Mouse (Mus musculus): Measurements from ENCODE around the gene Sema3b. TPM values are rescaled to one million over a fixed set of nuclear protein-coding genes. Genes with fewer than 3 reads are reported as not detected.

Sema3b gene
- total RNA-seq (2022): 1 to 10 TPM; 5.0 to 7.7 (median 6.2) TPM

DNA sequence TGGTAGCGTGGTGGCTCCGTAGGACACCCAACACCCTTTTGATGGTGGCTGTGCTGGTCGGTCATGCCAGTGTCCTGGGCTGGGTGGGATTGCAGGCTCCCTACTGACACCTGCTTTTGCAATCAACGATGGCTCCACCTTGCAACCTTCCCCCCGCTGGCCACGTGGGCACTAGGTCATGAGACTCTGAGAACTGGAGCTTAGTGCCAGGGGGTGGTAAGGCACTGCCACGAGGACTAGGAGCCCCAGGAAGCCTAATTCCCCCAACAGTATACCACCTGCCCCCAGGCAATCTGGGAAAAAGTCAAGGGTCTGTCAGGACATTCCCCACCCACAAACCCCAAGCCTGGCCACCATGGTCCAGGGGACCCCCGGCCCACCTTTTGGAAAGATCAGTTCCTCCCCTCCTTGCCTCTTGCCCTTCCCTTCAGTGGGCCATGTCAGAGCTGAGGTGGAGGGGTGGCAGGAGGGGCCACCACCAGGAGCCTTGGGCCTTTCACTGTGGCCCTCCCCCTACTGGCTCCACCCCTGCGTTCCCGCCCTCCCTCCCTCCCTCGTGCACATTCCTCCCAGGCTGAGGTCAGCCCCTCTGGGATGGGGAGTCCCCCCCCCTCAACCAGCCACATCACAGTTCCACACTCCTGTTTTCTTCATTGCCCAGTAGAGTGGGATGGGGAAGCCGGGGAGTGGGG, at the start of gene Sema3b:
TSS of gene Sema3b (minus strand) at position 489 of the 692 bp plus-strand sequence.
- no peak for DNase-seq

DNA sequence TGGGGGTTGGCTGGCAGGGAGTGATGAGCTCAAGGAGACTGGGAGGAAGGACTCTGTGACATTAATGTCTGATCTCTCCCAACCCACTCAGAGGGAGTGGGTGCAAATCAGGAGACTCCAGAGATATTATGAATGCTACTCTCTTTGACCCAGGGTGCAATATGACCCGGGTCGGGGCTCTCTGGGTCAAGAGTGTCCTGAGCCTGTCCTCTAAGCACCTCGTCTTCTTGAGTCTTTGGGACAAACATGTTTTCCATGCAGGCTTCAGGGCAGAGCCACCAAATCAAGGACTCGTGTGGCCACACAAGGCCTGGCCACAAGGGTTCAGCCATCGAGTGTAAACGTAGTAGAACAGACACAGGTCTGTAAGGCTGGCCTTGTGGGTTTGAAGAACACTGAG, 49.1 kb upstream of the Sema3b start:
- no peak for DNase-seq

DNA sequence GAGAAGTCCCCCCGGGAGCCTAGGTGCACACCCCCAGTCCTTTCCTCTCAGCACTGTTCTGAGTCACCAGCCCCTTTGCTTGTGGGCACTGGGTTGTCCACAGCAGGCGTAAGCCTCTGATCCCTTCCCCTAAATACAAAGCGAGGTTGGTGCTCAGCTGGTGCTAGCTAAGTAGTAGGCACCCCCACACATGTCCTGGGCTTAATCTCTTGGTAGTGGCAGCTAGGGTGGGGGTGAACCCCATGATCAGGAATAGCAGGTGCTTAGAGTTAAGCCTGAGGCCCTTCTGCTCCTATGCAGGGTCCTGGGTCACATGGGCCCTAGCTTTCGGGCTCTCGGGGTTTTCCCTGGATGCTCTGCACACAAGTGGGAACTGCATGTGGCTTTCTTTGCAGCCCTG, 48.1 kb upstream of the Sema3b start:
- no peak for DNase-seq

DNA sequence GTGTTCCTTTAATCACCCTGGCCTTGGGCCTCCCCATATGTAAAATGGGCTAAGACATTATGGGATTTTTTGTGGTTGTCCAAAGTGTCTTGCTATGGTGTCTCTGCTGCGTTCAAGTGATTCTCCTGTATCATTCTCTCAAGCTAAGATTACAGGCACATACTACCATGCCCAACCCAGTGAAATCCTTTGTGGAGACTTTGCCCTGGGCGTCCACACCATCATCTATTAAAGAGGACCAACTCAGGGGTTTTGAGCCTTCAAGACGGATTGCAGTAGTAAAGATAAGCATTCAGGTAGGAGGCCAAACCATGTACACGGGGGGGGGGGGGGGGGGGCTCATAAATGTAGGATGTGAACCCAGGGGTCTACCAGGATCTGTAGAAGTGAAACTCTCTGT, 45.6 kb upstream of the Sema3b start:
- no peak for DNase-seq

DNA sequence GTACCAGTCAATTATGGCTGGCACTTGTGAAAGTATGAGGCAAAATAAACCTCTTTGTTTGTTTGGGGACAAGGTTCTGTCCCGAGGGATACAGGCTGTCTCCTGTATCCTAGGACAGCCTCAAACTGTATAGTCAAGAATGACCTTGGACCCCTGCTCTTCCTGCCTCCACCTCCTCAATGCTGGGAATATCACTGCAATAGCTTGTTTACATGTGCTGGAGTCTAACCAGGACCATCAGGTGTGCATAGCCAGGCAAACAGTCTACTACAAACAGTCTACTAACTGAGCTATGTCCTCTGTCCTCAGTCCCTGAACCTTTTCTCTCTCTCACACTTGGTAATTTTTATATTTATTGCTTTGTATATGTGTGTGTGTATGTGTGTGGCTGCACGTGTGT, 44.4 kb upstream of the Sema3b start:
- DNase-seq: no peak

DNA sequence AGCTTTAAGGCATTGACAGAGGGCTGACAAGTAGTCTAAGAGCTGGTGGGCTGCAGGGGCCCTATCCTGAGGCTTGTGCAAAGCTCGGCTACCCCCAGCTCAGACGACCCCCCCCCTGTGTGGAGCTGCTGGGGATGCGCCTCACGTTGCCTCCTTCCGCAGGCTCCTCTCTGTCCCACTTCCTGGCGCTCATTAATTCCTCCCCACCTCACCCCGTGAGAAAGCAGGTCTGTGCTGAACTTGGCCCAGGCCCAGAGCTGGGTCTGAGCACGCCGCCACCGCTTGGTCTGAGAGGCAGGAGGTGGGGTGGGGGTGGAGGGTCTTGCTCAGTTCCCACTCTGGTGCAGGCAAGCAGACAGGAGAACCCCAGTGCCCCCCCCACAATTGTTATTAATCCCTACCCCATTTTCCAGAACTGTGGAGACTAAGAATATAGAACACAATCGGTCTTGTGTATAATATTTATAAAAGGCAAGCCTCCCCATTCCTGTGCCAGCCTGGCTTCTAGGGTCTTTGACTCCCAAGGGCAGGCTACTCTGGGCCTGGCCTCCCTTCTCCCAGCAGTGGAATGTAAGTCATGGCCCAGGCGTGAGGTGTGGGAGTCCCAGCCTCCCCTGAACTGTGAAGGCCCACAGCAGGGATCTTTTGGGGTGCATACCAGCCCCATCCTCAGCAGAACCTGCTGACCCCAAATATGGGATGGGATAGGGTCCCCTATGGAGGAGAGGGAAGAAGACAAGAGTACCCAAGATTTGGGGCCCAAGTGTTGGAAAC, 41.9 kb upstream of the Sema3b start:
- no peak for DNase-seq

DNA sequence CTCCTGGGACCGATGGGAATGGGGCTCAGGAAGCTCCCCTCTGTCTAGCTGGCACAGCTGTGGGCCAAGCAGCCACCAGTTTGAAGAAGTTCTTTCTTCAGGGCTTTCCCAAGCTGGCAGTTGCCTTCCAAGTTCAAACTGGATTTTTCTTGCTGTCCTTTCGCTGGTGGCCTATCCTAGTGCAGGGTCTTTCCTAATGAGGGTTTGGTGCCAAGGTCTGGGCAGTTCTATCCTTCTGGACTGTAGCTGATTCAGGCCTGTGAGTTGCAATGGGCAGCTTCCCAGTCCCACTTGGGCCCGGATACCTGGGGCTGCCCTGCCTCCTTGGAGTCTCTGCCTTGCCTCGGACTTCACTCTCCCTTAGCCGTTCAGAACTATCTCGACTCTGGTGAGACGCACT, 41.2 kb upstream of the Sema3b start:
- no peak for DNase-seq

DNA sequence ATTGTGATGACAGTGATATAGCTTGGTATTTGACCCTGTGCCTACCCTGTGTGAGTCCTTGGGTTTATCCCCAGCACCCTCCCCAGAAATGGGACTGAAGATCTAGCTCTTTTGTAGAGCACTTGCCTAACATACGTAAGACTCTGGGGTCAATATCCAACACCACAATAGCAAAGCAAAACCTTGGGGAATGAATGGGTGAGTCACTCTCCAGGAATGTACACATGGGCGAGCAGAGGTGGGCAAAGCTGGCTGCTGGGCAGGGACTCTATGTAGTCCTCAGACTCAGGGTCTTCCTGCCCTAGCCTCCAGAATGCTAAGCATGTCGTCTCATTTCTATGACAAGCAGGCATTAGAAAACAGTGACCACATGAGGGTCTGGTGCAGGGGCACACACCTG, 39.7 kb upstream of the Sema3b start:
- no peak for DNase-seq

DNA sequence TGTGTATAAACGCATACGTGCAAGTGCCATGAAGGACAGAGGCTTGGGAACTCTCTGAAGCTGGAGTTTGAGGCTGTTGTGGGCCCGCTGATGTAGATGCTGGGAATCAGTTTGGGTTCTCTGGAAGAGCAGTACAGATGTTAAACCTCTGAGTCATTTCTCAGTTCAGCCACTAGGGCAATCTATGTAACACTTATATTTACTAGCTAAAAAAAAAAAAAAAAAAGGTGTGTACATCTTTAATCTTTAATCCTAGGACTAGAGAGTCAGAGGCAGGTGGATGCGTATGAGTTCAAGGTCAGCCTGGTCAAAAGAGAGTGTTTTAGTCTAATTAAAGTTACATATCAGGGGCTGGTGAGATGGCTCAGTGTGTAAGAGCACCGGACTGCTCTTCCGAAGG, 37.9 kb upstream of the Sema3b start:
- no peak for DNase-seq

DNA sequence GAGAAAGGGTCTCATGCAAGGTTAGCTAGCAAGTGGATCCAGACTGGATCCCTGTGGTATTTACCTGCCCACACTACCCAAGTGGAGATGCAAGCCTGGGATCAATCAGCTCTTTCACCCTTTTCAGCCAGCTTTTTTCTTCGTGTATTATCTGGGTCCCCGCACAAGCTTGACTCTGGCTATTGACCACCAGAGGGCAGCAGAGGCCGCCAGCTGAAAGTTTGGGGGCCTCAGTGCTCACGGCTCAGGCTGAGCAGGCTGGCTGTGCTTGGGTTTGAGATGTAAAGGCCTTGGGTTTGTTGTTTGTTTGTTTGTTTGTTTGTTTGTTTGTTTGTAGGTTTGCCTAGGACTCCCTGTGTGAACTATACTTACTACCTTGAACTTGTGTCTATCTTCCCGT, 36.5 kb upstream of the Sema3b start:
- DNase-seq: no peak

DNA sequence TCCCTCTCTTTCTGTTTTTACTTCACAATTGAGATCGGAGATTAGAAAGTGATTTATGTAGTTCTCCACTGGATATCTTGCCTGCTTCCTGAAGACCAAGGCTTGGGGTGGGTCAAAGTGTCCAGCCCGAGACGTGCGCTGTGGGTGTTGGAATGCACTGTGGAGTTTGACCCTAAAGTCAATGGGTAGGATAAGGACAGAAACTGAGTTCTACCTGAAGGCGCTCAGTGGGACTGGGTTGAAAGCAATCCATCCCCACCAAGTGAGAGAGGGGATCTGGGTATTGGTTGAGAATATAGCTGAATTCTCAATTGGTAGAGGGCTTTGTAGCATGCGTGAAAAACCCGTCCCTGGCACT, 36.1 kb upstream of the Sema3b start:
- DNase-seq: no peak

DNA sequence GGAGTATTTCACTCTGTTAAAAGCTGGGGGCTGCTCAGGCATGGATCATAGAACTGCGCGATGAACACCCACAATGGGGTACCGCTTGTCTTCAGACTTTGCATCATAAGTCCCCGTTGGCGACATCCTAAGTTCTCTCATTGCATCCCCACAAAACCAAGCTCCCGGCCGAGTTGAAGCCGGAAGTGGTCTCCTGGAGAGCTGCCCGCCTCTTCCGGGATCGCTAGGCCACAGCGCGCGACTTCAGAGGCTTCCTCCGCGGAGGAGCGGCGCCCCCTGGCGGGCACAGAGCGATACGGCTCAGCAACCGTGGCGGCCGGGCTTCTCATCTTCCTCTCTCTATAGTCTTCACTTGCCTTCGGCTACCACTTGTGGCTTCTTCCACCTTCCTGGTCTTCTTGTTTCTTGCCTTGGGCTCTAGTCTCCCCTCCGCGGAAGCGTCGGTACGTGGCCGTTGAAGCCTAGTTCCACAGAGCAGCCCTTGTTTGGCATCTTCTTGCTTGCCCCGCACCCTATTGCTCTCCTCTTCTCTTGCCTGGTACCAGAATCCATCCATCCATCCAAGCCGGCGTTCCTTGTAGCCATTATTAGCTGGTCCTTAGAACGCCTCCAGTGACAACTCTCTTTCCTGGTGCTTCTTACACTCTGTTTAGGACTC, 35.6 kb upstream of the Sema3b start:
- peak; percentile 82 for DNase-seq

DNA sequence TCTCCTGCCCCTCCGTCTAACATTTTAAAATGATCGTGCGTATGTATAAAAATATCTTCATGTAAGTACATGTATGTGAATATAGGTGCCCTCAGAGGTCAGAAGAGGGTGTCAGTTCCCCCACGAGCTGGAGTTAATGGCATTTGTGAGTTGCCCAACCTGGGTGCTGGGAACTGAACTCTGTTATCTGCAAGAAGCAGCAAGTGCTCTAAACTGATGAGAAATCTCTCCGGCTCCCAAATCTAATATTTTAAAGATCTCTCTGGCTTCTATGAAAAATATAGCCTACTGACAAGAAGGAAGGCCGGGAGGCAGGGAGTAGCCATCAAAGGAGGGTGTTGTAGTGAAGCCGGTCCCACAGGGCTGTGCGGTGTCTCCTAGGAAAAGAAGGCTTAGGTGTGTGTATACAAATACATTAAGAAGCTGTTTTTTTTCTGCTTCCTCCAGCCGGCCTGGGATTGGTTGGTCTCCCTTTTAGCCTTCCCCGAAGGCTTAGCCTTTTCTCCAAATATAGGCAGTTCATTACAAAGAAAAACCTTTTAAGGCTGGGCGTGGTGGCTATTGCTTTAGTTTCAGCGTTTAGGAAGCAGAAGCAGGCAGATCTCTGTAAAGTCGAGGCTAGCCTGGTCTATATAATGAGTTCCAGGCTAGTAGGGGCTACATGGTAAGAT, 34.6 kb upstream of the Sema3b start:
- DNase-seq: no peak

DNA sequence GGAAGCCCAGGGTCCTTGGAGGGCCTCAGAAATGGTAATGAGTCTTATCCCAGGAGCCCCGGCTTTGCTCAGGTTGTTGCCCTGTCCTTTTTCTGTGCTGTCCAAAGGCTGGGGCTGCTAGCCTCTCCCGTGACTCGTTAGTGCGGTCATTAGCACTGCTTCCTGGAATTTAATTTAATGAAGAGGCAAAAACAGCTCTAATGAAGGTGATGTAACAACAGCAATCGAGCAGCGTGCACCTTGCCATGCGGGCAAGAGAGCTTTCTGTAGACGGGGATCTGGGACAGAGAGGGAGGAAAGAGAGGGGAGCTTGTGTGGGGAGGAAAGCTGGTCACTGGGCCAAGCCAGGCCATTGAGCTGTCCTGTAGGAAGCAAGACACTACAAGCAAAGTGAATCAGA, 32.6 kb upstream of the Sema3b start:
- no peak for DNase-seq

DNA sequence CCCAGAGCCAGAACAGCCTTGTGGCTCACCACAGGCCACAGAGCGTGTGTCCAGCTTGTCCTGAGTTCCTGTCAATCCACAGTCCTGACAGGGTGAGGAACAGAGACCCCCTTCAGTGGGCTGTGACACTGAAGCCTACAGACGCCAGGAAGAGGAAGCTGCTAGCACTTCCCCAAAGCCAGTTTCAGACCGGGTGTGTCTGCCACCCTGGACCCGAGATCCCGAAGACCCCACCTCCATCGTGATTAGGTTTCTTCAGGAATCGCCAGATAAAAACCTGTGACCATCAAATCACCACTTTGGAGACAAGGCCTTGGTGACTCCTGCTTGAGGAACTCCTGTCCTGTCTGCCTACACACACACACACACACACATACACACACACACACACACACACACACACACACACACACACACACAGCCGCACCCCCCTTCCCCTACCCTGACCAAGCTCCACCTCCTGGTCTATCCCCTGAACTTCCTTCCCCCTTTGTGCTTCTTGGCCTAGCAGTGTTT, 31.3 kb upstream of the Sema3b start:
- no peak for DNase-seq

DNA sequence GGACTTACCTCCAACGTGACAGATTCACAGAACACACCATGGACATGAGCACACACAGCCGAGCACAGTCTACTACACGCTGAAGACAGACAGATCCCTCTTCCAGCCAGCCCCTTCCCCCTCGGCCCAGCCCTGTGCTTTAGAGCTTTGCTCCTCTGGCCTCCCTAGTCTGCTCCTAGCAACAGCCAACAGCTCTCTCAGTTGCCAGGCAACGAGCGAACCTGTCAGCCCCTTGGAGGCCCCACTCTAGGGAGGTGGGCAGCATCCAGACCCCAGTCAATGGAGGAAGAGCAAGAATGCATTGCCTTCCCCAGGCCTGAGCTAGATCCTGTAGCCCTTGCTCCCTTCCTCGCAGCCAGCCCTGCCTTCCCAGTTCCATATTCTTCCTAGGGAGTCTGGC, 28.0 kb upstream of the Sema3b start:
- no peak for DNase-seq

DNA sequence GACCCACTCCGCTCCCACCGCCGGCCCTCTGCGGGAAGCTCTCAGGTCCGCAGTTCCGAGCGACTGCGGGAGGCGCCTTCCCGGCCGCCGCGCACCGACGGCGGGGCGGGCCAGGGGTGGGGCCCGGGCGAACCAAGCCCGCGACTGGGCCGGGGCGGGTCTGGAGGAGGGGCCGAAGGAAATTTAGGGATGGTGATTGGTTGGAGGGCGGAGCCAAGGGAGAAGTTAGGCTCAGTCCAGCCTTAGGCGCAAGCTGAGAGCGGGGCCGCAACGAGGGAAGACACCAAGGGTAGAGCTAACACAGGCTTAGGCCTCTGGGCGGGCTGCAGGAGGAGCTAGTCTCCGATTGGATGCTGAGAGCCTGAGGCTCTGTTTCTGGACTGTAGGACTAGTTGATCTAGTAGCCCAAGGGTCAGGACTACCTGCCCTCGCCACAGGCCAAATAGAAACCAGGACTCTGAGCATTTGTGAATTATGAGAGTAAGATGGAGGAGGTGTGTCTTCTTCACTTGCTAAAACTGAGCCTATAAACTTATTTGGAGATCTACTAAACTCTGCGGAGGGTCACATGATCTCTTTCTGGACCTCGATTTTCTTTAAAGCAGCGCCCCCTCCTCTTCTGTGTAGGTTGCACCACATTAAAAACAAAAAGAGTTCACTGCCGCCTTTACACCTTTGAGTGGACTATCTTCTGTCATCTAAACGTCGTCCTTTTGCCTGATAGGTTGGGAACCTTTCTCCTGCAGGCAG, 26.4 kb upstream of the Sema3b start, which contains the start of gene Gnai2:
TSS of gene Gnai2 (minus strand) at position 89 of the 750 bp plus-strand sequence.
- peak; percentile 97 for DNase-seq

DNA sequence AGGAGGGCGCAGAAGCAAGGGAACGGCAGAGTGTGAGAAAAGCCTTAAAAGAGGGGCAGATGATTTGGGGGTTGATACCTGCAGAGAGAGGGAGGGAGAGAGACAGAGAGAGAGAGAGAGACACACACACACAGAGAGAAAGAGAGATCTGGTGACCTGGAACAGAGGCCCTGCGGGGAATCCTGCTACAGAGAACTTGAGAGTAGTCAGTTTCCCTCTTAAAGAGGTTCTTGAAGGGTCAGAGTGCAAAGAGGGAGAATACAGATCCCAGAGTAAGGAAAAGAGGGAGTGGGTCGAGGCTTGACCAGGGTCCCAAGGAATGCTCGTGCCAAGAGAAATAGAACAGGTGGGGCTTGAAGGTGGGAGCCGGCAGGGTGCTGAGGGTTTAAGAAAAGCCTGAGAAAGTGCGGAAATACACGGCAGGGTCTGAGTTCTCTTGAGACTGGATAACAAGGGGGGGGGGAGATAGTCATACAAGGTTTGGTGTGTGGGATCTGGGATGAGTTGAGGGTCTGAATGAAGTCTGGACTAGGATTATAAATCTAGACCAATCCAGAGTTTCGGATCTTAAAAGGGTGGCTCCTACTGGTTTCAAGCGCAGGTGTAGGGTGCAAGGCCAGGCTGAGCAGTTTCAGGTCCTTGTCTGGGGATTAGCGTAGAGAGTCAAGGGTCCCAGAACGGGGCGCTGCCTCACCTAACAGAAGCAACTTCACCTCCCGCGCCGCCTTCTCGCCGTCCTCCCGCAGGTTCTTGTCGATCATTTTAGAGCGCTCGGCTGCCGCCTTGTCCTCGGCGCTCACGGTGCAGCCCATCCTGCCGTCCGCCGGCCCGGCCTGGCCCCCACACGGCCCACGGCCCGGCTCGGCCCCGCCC, 25.6 kb upstream of the Sema3b start:
- no peak for DNase-seq

DNA sequence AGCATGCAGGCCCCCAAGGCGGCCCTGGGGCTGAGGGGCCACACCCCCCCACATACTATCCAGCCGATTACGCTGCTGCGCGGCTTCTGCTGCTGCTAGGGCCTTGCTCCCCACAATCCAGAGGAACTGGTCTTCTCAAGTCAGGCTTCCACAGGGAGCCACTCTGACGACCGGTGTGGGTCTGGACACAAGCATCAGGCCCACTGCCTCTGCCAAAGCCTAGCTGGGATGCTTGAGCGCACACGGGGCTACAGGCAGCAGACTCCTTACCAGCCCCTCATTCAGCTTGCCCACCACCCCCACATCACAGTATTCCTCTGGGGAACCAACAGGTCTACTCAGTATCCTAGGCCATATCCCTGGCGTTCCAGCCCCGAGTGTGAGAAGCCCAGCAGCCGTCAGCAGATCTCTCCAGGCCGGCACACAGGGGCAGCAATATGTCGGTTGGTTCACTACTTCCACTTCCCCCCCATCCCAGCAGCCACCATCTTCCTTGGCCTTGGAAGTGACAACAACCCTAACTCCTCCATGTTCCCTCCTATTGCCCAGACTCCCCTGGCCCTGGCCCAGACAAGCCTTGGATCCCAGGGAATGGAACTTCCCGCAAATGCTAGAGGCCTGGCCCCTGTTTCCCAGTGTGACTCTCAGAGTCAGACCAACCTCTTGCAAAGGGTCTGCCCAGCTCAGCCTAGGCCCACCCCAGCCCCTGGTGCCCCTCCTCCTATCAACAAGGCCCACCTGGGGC, 24.8 kb upstream of the Sema3b start:
- no peak for DNase-seq

DNA sequence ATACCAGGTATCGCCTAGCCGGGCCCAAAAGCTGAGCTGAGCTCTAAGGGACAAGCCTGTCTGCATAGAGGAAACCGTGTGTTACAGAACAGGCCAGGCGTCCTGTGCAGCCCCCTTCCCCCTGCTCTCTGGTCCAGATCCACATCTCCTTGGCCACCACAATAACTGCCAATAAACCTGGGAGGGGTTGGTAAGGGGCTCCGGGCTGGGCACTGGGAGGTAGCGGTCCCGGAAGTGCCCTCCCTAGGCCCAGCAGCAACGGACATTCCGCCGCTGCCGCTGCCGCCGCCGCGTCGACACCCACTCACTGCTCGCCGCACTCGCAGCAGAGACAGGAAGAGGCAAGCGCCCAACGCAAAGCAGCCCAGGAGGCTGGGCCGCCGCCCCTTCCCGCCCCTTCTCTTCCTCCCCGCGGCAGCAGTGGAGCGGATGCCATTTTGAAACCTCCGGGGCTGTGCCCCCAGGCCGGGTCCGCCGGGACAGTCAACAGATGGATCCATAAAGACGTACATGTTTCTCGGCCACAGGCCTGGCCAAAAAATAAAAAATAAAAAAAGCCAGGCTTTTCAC, 24.1 kb upstream of the Sema3b start:
- peak; percentile 77 for DNase-seq

All from adrenal gland, adult 8-10 months (tissue).